In genomic region chr10:127090560-127091411, GRCm38 (mm10) we compare ENCODE assay signal across 9 mouse cellular contexts. TPM values are rescaled to one million over a fixed set of nuclear protein-coding genes. Genes with fewer than 3 reads are reported as not detected.
DNase-seq lines count a peak whose midpoint lies in the region; ATAC-seq and TF ChIP-seq lines count a peak whose summit lies in the region.
"Had no signal": no experiment of that assay in that cellular context is flagged by ENCODE, and none has a peak within 500 bp of the region (broad histone marks: within the 10 kb centered on the region; RNA-seq: fewer than 3 reads in every experiment).

No protein-coding gene starts in this region.

- H3K27ac ChIP-seq in forebrain, embryonic 13.5 days, result no peak overlapping the region
- H3K27ac ChIP-seq in intestine, embryonic 15.5 days, result no peak overlapping the region
- H3K27ac ChIP-seq in olfactory bulb, adult 2 months (ENCODE audit: insufficient read depth, low read depth, low read length), result 0 out of 2 replicates have a peak overlapping the region, but pooled peaks have one; percentile 32

- WGBS in forebrain, embryonic 13.5 days, result 6% methylated on average over 57 of the region's 57 CpGs
- WGBS in intestine, embryonic 15.5 days, result 11% methylated on average over 57 of the region's 57 CpGs
- 13% methylated on average over 57 of the region's 57 CpGs for WGBS in olfactory bulb, adult 2 months

- peak; percentile 25 for ATAC-seq in forebrain, embryonic 13.5 days
- ATAC-seq in intestine, embryonic 15.5 days, result peak; percentile 23; the same call in 1 of the 2 replicates

- H3K4me1 ChIP-seq in forebrain, embryonic 13.5 days, result peaks cover 29% of the 10 kb centered on the region
- H3K4me1 ChIP-seq in intestine, embryonic 15.5 days (replicated peaks), result peaks cover 17% of the 10 kb centered on the region
- peaks cover 63% of the 10 kb centered on the region for H3K4me1 ChIP-seq in olfactory bulb, adult 2 months (ENCODE audit: control insufficient read depth, insufficient read depth, low read length)

- peaks cover 63% of the 10 kb centered on the region for H3K27me3 ChIP-seq in forebrain, embryonic 13.5 days
- H3K27me3 ChIP-seq in intestine, embryonic 15.5 days (replicated peaks), result peaks cover 57% of the 10 kb centered on the region
- H3K27me3 ChIP-seq: CH12.LX had no signal

- peak overlapping the region; percentile 59 for H3K4me2 ChIP-seq in forebrain, embryonic 13.5 days
- H3K4me2 ChIP-seq in intestine, embryonic 15.5 days (replicated peaks), result peak overlapping the region; percentile 50

- TF ChIP-seq CTCF in olfactory bulb, adult 2 months (IDR thresholded peaks at IDR 0.05; ENCODE audit: insufficient read depth, low read depth, low read length), result no peak

- peak overlapping the region; percentile 51 for H3K9ac ChIP-seq in forebrain, embryonic 13.5 days
- no peak overlapping the region for H3K9ac ChIP-seq in intestine, embryonic 15.5 days

- no peaks in the 10 kb centered on the region for H3K9me3 ChIP-seq in forebrain, embryonic 13.5 days (replicated peaks)
- H3K9me3 ChIP-seq in intestine, embryonic 15.5 days, result no peaks in the 10 kb centered on the region

- H3K4me3 ChIP-seq in forebrain, embryonic 13.5 days, result peak overlapping the region; percentile 36
- H3K4me3 ChIP-seq in intestine, embryonic 15.5 days (replicated peaks), result peak overlapping the region; percentile 18
- H3K4me3 ChIP-seq in olfactory bulb, adult 2 months (ENCODE audit: insufficient read depth, low read depth, low read length), result peak overlapping the region; percentile 9

- peaks cover 20% of the 10 kb centered on the region for H3K36me3 ChIP-seq in forebrain, embryonic 13.5 days (ENCODE audit: poor library complexity, severe bottlenecking)
- no peaks in the 10 kb centered on the region for H3K36me3 ChIP-seq in intestine, embryonic 15.5 days

- DNase-seq in cerebellum, postnatal 25 days, result peak; percentile 56 to 60
- no peak for DNase-seq in cerebellum, postnatal 36 days
- DNase-seq in MN1 (ENCODE audit: low spot score), result peak; percentile 53
- DNase-seq in lung, adult 18-20 months, result peak; percentile 50 to 74
- no peak for DNase-seq in layer of hippocampus, adult 11-12 months (ENCODE audit: low spot score)

- TF ChIP-seq POLR2A in olfactory bulb, adult 2 months (IDR thresholded peaks at IDR 0.05; ENCODE audit: insufficient read depth, low read depth, low read length), result no peak

RNA-seq across cellular contexts. Expression of gene Agap2, which starts 15.7 kb away (rescaled TPM):
- polyA plus RNA-seq in forebrain, embryonic 13.5 days (2015; fragmentation: Nextera tagmentation; extraction: Ambion mirVana), result 1.5 and 1.7 TPM in 2 replicates
- 0.16 and 0.43 TPM in 2 replicates for polyA plus RNA-seq in intestine, embryonic 15.5 days (2015; fragmentation: Nextera tagmentation; extraction: Ambion mirVana)
- polyA plus RNA-seq in olfactory bulb, adult 2 months (2012; ENCODE audit: insufficient read depth, insufficient read length, low replicate concordance, missing spikeins), result 219 TPM in 1 of 2 replicates, not detected in the other

RNA-seq across cellular contexts. Expression of gene Tspan31, which starts 20.7 kb away (rescaled TPM):
- polyA plus RNA-seq in forebrain, embryonic 13.5 days (2015; fragmentation: Nextera tagmentation; extraction: Ambion mirVana), result 133 and 141 TPM in 2 replicates
- polyA plus RNA-seq in intestine, embryonic 15.5 days (2015; fragmentation: Nextera tagmentation; extraction: Ambion mirVana), result 167 and 181 TPM in 2 replicates
- not detected in 2 replicates for polyA plus RNA-seq in olfactory bulb, adult 2 months (2012; ENCODE audit: insufficient read depth, insufficient read length, low replicate concordance, missing spikeins)

RNA-seq across cellular contexts. Expression of gene Cdk4, which starts 27.5 kb away (rescaled TPM):
- polyA plus RNA-seq in forebrain, embryonic 13.5 days (2015; fragmentation: Nextera tagmentation; extraction: Ambion mirVana), result 2,414 and 2,431 TPM in 2 replicates
- 1,579 and 1,616 TPM in 2 replicates for polyA plus RNA-seq in intestine, embryonic 15.5 days (2015; fragmentation: Nextera tagmentation; extraction: Ambion mirVana)
- not detected in 2 replicates for polyA plus RNA-seq in olfactory bulb, adult 2 months (2012; ENCODE audit: insufficient read depth, insufficient read length, low replicate concordance, missing spikeins)

RNA-seq across cellular contexts. Expression of gene Os9, which starts 30.1 kb away (rescaled TPM):
- polyA plus RNA-seq in forebrain, embryonic 13.5 days (2015; fragmentation: Nextera tagmentation; extraction: Ambion mirVana), result 94.8 and 101 TPM in 2 replicates
- polyA plus RNA-seq in intestine, embryonic 15.5 days (2015; fragmentation: Nextera tagmentation; extraction: Ambion mirVana), result 93.0 and 104 TPM in 2 replicates
- 124 TPM in 1 of 2 replicates, not detected in the other for polyA plus RNA-seq in olfactory bulb, adult 2 months (2012; ENCODE audit: insufficient read depth, insufficient read length, low replicate concordance, missing spikeins)

RNA-seq across cellular contexts. Expression of gene March9, which starts 30.8 kb away (rescaled TPM):
- polyA plus RNA-seq in forebrain, embryonic 13.5 days (2015; fragmentation: Nextera tagmentation; extraction: Ambion mirVana), result 4.0 and 4.5 TPM in 2 replicates
- 0.74 and 0.91 TPM in 2 replicates for polyA plus RNA-seq in intestine, embryonic 15.5 days (2015; fragmentation: Nextera tagmentation; extraction: Ambion mirVana)
- not detected in 2 replicates for polyA plus RNA-seq in olfactory bulb, adult 2 months (2012; ENCODE audit: insufficient read depth, insufficient read length, low replicate concordance, missing spikeins)

Comparison
In these comparisons a context has a peak if more than half of its experiments do, and no peak if none do; other contexts are left out.
1. DNase-seq: peak in cerebellum, postnatal 25 days (2 of 2), MN1 (single experiment) and lung, adult 18-20 months (2 of 2); none in cerebellum, postnatal 36 days (0 of 2) and layer of hippocampus, adult 11-12 months (single experiment).
2. RNA of gene Agap2, which starts 15.7 kb away (polyA plus RNA-seq): 219 TPM in olfactory bulb, adult 2 months; 1.5 to 1.7 TPM in forebrain, embryonic 13.5 days and 0.16 to 0.43 TPM in intestine, embryonic 15.5 days; every median in the first group is over 10 times any median in the second.
3. Peak in every context shown above with its lines, with median percentiles within 50 percentile points of each other: H3K4me3 ChIP-seq.